Mouse (Mus musculus) limb, embryonic 14.5 days (tissue): ENCODE data around the gene Fam207a. TPM values are rescaled to one million over a fixed set of nuclear protein-coding genes. Genes with fewer than 3 reads are reported as not detected.

Source experiments
- ATAC-seq: fragments of 200-750 bp; cut with Nextera tagmentation; 2 replicates; pipeline ENCODE4 v1.8.0; 2017; ENCODE audit warnings: low read depth, moderate number of reproducible peaks, moderate TSS enrichment; ENCODE audit not compliant: low FRiP score
- DNase-seq: peaks from one replicate; pipeline ENCODE4 v3.0.0-alpha.2; 2015; ENCODE audit warnings: low spot score
- H3K27ac ChIP-seq: fragments of 300-500 bp; sonication (generic); replicated peaks from 2 replicates; pipeline ENCODE4 v1.5.1; 2014; ENCODE audit warnings: low read depth, mild to moderate bottlenecking, low read length, moderate library complexity, mixed read lengths
- H3K27me3 ChIP-seq: fragments of 300-500 bp; sonication (generic); 2 replicates; pipeline ENCODE4 v1.6.1; 2014; ENCODE audit warnings: low read length, mixed read lengths; ENCODE audit not compliant: control insufficient read depth, insufficient read depth
- H3K36me3 ChIP-seq: fragments of 300-500 bp; sonication (generic); 2 replicates; pipeline ENCODE4 v1.6.1; 2014; ENCODE audit warnings: mild to moderate bottlenecking, low read length, moderate library complexity, mixed read lengths; ENCODE audit not compliant: control insufficient read depth, insufficient read depth
- H3K4me1 ChIP-seq: fragments of 300-500 bp; sonication (generic); 2 replicates; pipeline ENCODE4 v1.6.1; 2014; ENCODE audit warnings: antibody characterized with exemption, low read length, mixed read lengths; ENCODE audit not compliant: control insufficient read depth, insufficient read depth
- H3K4me2 ChIP-seq: fragments of 300-500 bp; sonication (generic); replicated peaks from 2 replicates; pipeline ENCODE4 v1.6.1; 2014; ENCODE audit warnings: low read depth, mild to moderate bottlenecking, low read length, moderate library complexity; ENCODE audit not compliant: severe bottlenecking
- H3K4me3 ChIP-seq: fragments of 300-500 bp; sonication (generic); replicated peaks from 2 replicates; pipeline ENCODE4 v1.5.1; 2014; ENCODE audit warnings: low read length
- H3K9ac ChIP-seq: fragments of 300-500 bp; sonication (generic); 2 replicates; pipeline ENCODE4 v1.6.1; 2014; ENCODE audit warnings: mild to moderate bottlenecking, low read depth, low read length, moderate library complexity; ENCODE audit not compliant: severe bottlenecking
- H3K9me3 ChIP-seq: fragments of 300-500 bp; sonication (generic); 2 replicates; pipeline ENCODE4 v1.6.1; 2016; ENCODE audit warnings: low read length; ENCODE audit not compliant: control insufficient read depth
- POLR2A ChIP-seq: fragments of 200-500 bp; IDR thresholded peaks from 2 replicates; pipeline ENCODE4 v1.8.0; 2012; ENCODE audit warnings: inconsistent platforms, mild to moderate bottlenecking, moderate library complexity, borderline replicate concordance; ENCODE audit not compliant: insufficient read depth, insufficient read length; ENCODE audit errors: extremely low read depth
- WGBS: fragments of 180-500 bp; shearing (Covaris S2); extraction: QIAGEN DNeasy Blood & Tissue Kit; methylation state at CpG from one replicate; pipeline ENCODE4 v1.1.7; 2014; 5-methylcytosine and 5-hydroxymethylcytosine counted together
- polyA plus RNA-seq, 2 experiments: library from polyadenylated mRNA; depleted of rRNA in 1 of 2; stranded (reverse) in 1 of 2; unstranded in 1 of 2; fragments of >200 nt; fragmentation: Nextera tagmentation in 1 of 2; extraction: Ambion mirVana in 1 of 2; gene quantifications; 2 replicates each; pipeline versions ENCODE4 v1.2.1 to v1.2.3; 2012 to 2014

Gene Fam207a
- 35.5 and 38.6 TPM in 2 replicates for polyA plus RNA-seq (2012; rRNA removed)
- polyA plus RNA-seq (2014; fragmentation: Nextera tagmentation; extraction: Ambion mirVana), result 40.6 and 41.7 TPM in 2 replicates

- Histone ChIP-seq H3K9me3 (no peaks in the 10 kb centered on the region), H3K36me3 (peaks cover 30% of the 10 kb centered on the region), H3K4me2 (peak within 1 kb of the TSS; percentile 84), H3K9ac (peak within 1 kb of the TSS; percentile 86), H3K4me1 (peaks cover 14% of the 10 kb centered on the region), H3K27ac (peak within 1 kb of the TSS; percentile 86), H3K4me3 (peak within 1 kb of the TSS; percentile 94), H3K27me3 (no peaks in the 10 kb centered on the region)
- peak; percentile 91; the same call in 1 of the 2 replicates for TF ChIP-seq POLR2A
- WGBS, result under 1% methylated on average over 75 of the region's 75 CpGs
- ATAC-seq (peak; percentile 93), DNase-seq (peak; percentile 95)
These were observed at the start of gene Fam207a for GRCm38 (mm10) chr10:77515385-77516348. Gene Fam207a, minus strand, starts transcription at chr10:77515785.

GRCm38 (mm10) chr10:77565005-77565404, 49.4 kb upstream of the Fam207a start:
- Histone ChIP-seq H3K27me3 (no peaks in the 10 kb centered on the region), H3K9me3 (no peaks in the 10 kb centered on the region), H3K27ac (no peak overlapping the region), H3K4me2 (no peak overlapping the region), H3K36me3 (no peaks in the 10 kb centered on the region), H3K9ac (no peak overlapping the region), H3K4me3 (no peak overlapping the region), H3K4me1 (no peaks in the 10 kb centered on the region)
- DNase-seq (no peak), ATAC-seq (no peak)
- no peak for TF ChIP-seq POLR2A
- 77% methylated on average over 8 of the region's 8 CpGs for WGBS

DNA sequence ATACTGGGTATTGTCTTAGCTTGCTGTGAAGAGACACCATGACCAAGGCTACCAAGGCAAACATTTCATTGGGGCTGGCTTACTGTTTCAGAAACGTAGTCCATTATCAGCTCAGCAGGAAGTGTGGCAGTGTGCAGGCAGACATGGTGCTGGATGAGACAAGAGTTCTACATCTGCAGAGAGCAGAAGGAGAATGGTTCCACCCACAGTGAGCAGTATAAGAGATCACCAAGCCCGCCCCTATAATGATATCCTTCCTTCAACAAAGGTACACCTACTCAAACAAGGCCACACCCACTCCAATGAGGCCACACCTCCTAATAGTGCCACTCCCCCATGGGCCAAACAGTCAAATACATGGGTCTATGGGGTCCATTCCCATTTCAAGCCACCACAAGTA, 45.9 kb upstream of the Fam207a start:
- no peak for TF ChIP-seq POLR2A
- DNase-seq (no peak), ATAC-seq (no peak)

GRCm38 (mm10) chr10:77560830-77561229, 45.2 kb upstream of the Fam207a start:
- no peaks in the 10 kb centered on the region for H3K27me3 ChIP-seq
- H3K9ac ChIP-seq, result no peak overlapping the region
- no peak for TF ChIP-seq POLR2A
- no peaks in the 10 kb centered on the region for H3K4me1 ChIP-seq
- no peak overlapping the region for H3K27ac ChIP-seq
- H3K4me2 ChIP-seq, result no peak overlapping the region
- H3K9me3 ChIP-seq, result no peaks in the 10 kb centered on the region
- no peaks in the 10 kb centered on the region for H3K36me3 ChIP-seq
- 83% methylated on average over 9 of the region's 9 CpGs for WGBS
- H3K4me3 ChIP-seq, result no peak overlapping the region
- DNase-seq (no peak), ATAC-seq (no peak)

More for the DNA sequence above, 45.9 kb upstream of the Fam207a start:
- Histone ChIP-seq H3K9me3 (no peaks in the 10 kb centered on the region), H3K36me3 (no peaks in the 10 kb centered on the region), H3K4me1 (no peaks in the 10 kb centered on the region), H3K27me3 (no peaks in the 10 kb centered on the region), H3K27ac (no peak overlapping the region), H3K4me2 (no peak overlapping the region), H3K9ac (no peak overlapping the region), H3K4me3 (no peak overlapping the region)
- 86% methylated on average over 2 of the region's 2 CpGs for WGBS

GRCm38 (mm10) chr10:77560090-77560489, 44.5 kb upstream of the Fam207a start:
- no peak overlapping the region for H3K27ac ChIP-seq
- no peaks in the 10 kb centered on the region for H3K9me3 ChIP-seq
- H3K4me3 ChIP-seq, result no peak overlapping the region
- ATAC-seq, result no peak
- TF ChIP-seq POLR2A, result no peak
- H3K4me2 ChIP-seq, result no peak overlapping the region
- no peak overlapping the region for H3K9ac ChIP-seq
- H3K27me3 ChIP-seq, result no peaks in the 10 kb centered on the region
- no peaks in the 10 kb centered on the region for H3K36me3 ChIP-seq
- H3K4me1 ChIP-seq, result no peaks in the 10 kb centered on the region
- DNase-seq, result no peak
- WGBS, result 83% methylated on average over 11 of the region's 11 CpGs
